ENCODE assay signal across 9 mouse cellular contexts in genomic region chr2:126552357-126553290, GRCm38 (mm10). TPM values are rescaled to one million over a fixed set of nuclear protein-coding genes. Genes with fewer than 3 reads are reported as not detected.
DNase-seq lines count a peak whose midpoint lies in the region; ATAC-seq and TF ChIP-seq lines count a peak whose summit lies in the region.
"Had no signal": no experiment of that assay in that cellular context is flagged by ENCODE, and none has a peak within 500 bp of the region (broad histone marks: within the 10 kb centered on the region; RNA-seq: fewer than 3 reads in every experiment).

TSS of gene Slc27a2 (plus strand) at chr2:126552407.

- under 1% methylated on average over 60 of the region's 61 CpGs for whole genome bisulfite sequencing in midbrain, postnatal 0 days
- WGBS in thymus, adult 2 months = 3% methylated on average over 61 of the region's 61 CpGs

- TF ChIP-seq CTCF in gastrocnemius, adult 2 months (IDR thresholded peaks at IDR 0.05) = no peak
- TF ChIP-seq CTCF in midbrain, postnatal 0 days (IDR thresholded peaks at IDR 0.05) = no peak
- no peak for TF ChIP-seq CTCF in thymus, adult 2 months (IDR thresholded peaks at IDR 0.05; ENCODE audit: borderline replicate concordance, control insufficient read depth, extremely low read depth, insufficient read depth, low read length, poor library complexity)

- peak within 1 kb of the TSS; percentile 60 for H3K4me3 ChIP-seq in gastrocnemius, adult 2 months
- H3K4me3 ChIP-seq in midbrain, postnatal 0 days (ENCODE audit: low read depth, low read length) = peak within 1 kb of the TSS; percentile 64
- H3K4me3 ChIP-seq in thymus, adult 2 months (ENCODE audit: control insufficient read depth, insufficient read depth, low read length) = peak within 1 kb of the TSS; percentile 42

- H3K4me1 ChIP-seq in midbrain, postnatal 0 days (ENCODE audit: insufficient read depth, low read length) = no peaks in the 10 kb centered on the region; the same call in 1 of the 2 replicates
- peaks cover 12% of the 10 kb centered on the region for H3K4me1 ChIP-seq in thymus, adult 2 months (replicated peaks; ENCODE audit: control insufficient read depth, insufficient read depth, low read length)

- no peak for TF ChIP-seq POLR2A in thymus, adult 2 months (IDR thresholded peaks at IDR 0.05; ENCODE audit: control insufficient read depth, extremely low read depth, insufficient read depth, low read length, poor library complexity)

- no peaks in the 10 kb centered on the region for H3K9me3 ChIP-seq in midbrain, postnatal 0 days (ENCODE audit: low read length)

- peak; percentile 43 for DNase-seq in gastrocnemius, adult 2 months
- DNase-seq in gastrocnemius, adult 8-10 months (ENCODE audit: low spot score in 2 of 2) = no peak
- DNase-seq in adrenal gland, postnatal 4 days (ENCODE audit: low spot score in 2 of 2) = peak in 1 of 2 experiments; percentile 9
- peak; percentile 18 for DNase-seq in forelimb bud, embryonic 11.5 days (ENCODE audit: low read depth, low spot score)
- peak; percentile 86 to 87 for DNase-seq in kidney, adult 8-10 months
- DNase-seq in liver = peak; percentile 46
- peak; percentile 33 for DNase-seq in midbrain, postnatal 0 days (ENCODE audit: low spot score)
- peak; percentile 49 for DNase-seq in thymus, adult 2 months

- H3K27me3 ChIP-seq in midbrain, postnatal 0 days (ENCODE audit: insufficient read depth, low read length) = peaks cover 3% of the 10 kb centered on the region; the same call in 1 of the 2 replicates
- no peaks in the 10 kb centered on the region for H3K27me3 ChIP-seq in thymus, adult 2 months (ENCODE audit: control insufficient read depth, insufficient read depth, low read length)

- H3K27ac ChIP-seq in gastrocnemius, adult 2 months = no peak within 1 kb of the TSS
- H3K27ac ChIP-seq in midbrain, postnatal 0 days (ENCODE audit: low read depth, low read length) = peak within 1 kb of the TSS; percentile 51
- H3K27ac ChIP-seq in thymus, adult 2 months (ENCODE audit: control insufficient read depth, insufficient read depth, low read length) = no peak within 1 kb of the TSS
- H3K27ac ChIP-seq: macrophage had no signal

- H3K9ac ChIP-seq in midbrain, postnatal 0 days (replicated peaks; ENCODE audit: low read length, poor library complexity, severe bottlenecking) = peak within 1 kb of the TSS; percentile 70

- H3K36me3 ChIP-seq in midbrain, postnatal 0 days (ENCODE audit: insufficient read depth, low read length) = no peaks in the 10 kb centered on the region
- no peaks in the 10 kb centered on the region for H3K36me3 ChIP-seq in thymus, adult 2 months (ENCODE audit: control insufficient read depth, insufficient read depth, low read length)

- H3K4me2 ChIP-seq in midbrain, postnatal 0 days (ENCODE audit: low read depth, low read length, poor library complexity, severe bottlenecking) = peak within 1 kb of the TSS; percentile 95

- intact Hi-C loops in gastrocnemius, adult 2 months (cut with DNase I) = no loop called here

- peak; percentile 84 for ATAC-seq in midbrain, postnatal 0 days (ENCODE audit: low FRiP score)

RNA-seq across cellular contexts. Expression of gene Slc27a2, which starts in this region (rescaled TPM):
- total RNA-seq in gastrocnemius, adult 2 months (2021) = not detected
- total RNA-seq in gastrocnemius, adult 8-10 months (2022) = under 1 TPM in 2 of 4 experiments, not detected in 2; 0.20 to 0.24 TPM
- 10 to 100 TPM; 24.9 to 67.7 TPM for total RNA-seq in adrenal gland, postnatal 4 days (2021)
- 10.7 and 13.6 TPM in 2 replicates for total RNA-seq in midbrain, postnatal 0 days (2014; rRNA removed)
- 10.7 and 10.9 TPM in 2 replicates for polyA plus RNA-seq in midbrain, postnatal 0 days (2015; fragmentation: Nextera tagmentation; extraction: Ambion mirVana)
- 2.4 and 5.2 TPM in 2 replicates for polyA plus RNA-seq in thymus, adult 2 months (2012; rRNA removed)
- polyA plus RNA-seq: macrophage had no signal

Comparison
In these comparisons a context has a peak if more than half of its experiments do, and no peak if none do; other contexts are left out.
1. Peak in DNase-seq and H3K4me3 ChIP-seq in gastrocnemius, adult 2 months; RNA of the gene not detected or under 1 TPM.
2. DNase-seq: peak in forelimb bud, embryonic 11.5 days (single experiment), kidney, adult 8-10 months (2 of 2), liver (single experiment), midbrain, postnatal 0 days (single experiment) and thymus, adult 2 months (single experiment); none in gastrocnemius, adult 8-10 months (0 of 2).
3. Peak in every context shown above with its lines, with median percentiles within 50 percentile points of each other: H3K4me3 ChIP-seq.